Comparison of ENCODE assay signal across 8 mouse cellular contexts in genomic region chr6:113377172-113377495, GRCm38 (mm10). TPM values are rescaled to one million over a fixed set of nuclear protein-coding genes. Genes with fewer than 3 reads are reported as not detected.
DNase-seq lines count a peak whose midpoint lies in the region; ATAC-seq and TF ChIP-seq lines count a peak whose summit lies in the region.

No protein-coding gene starts in this region.

- peaks cover 14% of the 10 kb centered on the region for H3K4me1 ChIP-seq in heart, postnatal 0 days (ENCODE audit: control insufficient read depth, insufficient read depth)
- peaks cover 4% of the 10 kb centered on the region for H3K4me1 ChIP-seq in bone marrow, adult 2 months (ENCODE audit: control insufficient read depth, insufficient read depth, low read length)
- H3K4me1 ChIP-seq in hindbrain, embryonic 13.5 days (replicated peaks) = peaks cover 28% of the 10 kb centered on the region
- peaks cover 11% of the 10 kb centered on the region for H3K4me1 ChIP-seq in midbrain, embryonic 11.5 days (ENCODE audit: control insufficient read depth, insufficient read depth, low read length)

- no peak for TF ChIP-seq CTCF in heart, postnatal 0 days (IDR thresholded peaks at IDR 0.05; ENCODE audit: low read depth)
- TF ChIP-seq CTCF in bone marrow, adult 2 months (IDR thresholded peaks at IDR 0.05; ENCODE audit: control insufficient read depth, insufficient read depth, low read length) = no peak

- peak overlapping the region; percentile 91 for H3K9ac ChIP-seq in heart, postnatal 0 days (replicated peaks; ENCODE audit: low read depth, low read length)
- H3K9ac ChIP-seq in hindbrain, embryonic 13.5 days = peak overlapping the region; percentile 93
- H3K9ac ChIP-seq in midbrain, embryonic 11.5 days (ENCODE audit: low read length) = peak overlapping the region; percentile 92

- H3K27me3 ChIP-seq in heart, postnatal 0 days (ENCODE audit: control insufficient read depth, insufficient read depth, low read length) = no peaks in the 10 kb centered on the region
- H3K27me3 ChIP-seq in hindbrain, embryonic 13.5 days = no peaks in the 10 kb centered on the region
- H3K27me3 ChIP-seq in midbrain, embryonic 11.5 days (ENCODE audit: control insufficient read depth, insufficient read depth, low read length) = no peaks in the 10 kb centered on the region

- peak overlapping the region; percentile 97 for H3K27ac ChIP-seq in heart, postnatal 0 days (ENCODE audit: low read depth)
- peak overlapping the region; percentile 90 for H3K27ac ChIP-seq in bone marrow, adult 2 months (ENCODE audit: control insufficient read depth, insufficient read depth, low read depth, low read length, poor library complexity)
- H3K27ac ChIP-seq in hindbrain, embryonic 13.5 days = peak overlapping the region; percentile 95
- peak overlapping the region; percentile 84 for H3K27ac ChIP-seq in midbrain, embryonic 11.5 days (ENCODE audit: low read depth, low read length)

- no peak for ATAC-seq in heart, postnatal 0 days (ENCODE audit: insufficient read depth, low read depth)
- no peak for ATAC-seq in hindbrain, embryonic 13.5 days (ENCODE audit: low FRiP score)
- ATAC-seq in midbrain, embryonic 11.5 days (ENCODE audit: low FRiP score) = no peak

- peaks cover 56% of the 10 kb centered on the region for H3K36me3 ChIP-seq in heart, postnatal 0 days (replicated peaks; ENCODE audit: control insufficient read depth, insufficient read depth, low read length)
- H3K36me3 ChIP-seq in hindbrain, embryonic 13.5 days = peaks cover 58% of the 10 kb centered on the region
- peaks cover 19% of the 10 kb centered on the region; the same call in 1 of the 2 replicates for H3K36me3 ChIP-seq in midbrain, embryonic 11.5 days (ENCODE audit: control insufficient read depth, insufficient read depth, low read length)

- H3K4me3 ChIP-seq in heart, postnatal 0 days (ENCODE audit: low read depth, low read length) = peak overlapping the region; percentile 94
- peak overlapping the region; percentile 93 for H3K4me3 ChIP-seq in bone marrow, adult 2 months (replicated peaks; ENCODE audit: control insufficient read depth, low read depth, low read length)
- peak overlapping the region; percentile 87 for H3K4me3 ChIP-seq in hindbrain, embryonic 13.5 days
- peak overlapping the region; percentile 98 for H3K4me3 ChIP-seq in midbrain, embryonic 11.5 days (ENCODE audit: low read depth, low read length)

- no peak for TF ChIP-seq POLR2A in bone marrow, adult 2 months (IDR thresholded peaks at IDR 0.05; ENCODE audit: borderline replicate concordance, control insufficient read depth, low read depth, low read length)

- H3K4me2 ChIP-seq in heart, postnatal 0 days (ENCODE audit: low read depth, low read length) = peak overlapping the region; percentile 94
- peak overlapping the region; percentile 97 for H3K4me2 ChIP-seq in hindbrain, embryonic 13.5 days
- H3K4me2 ChIP-seq in midbrain, embryonic 11.5 days = peak overlapping the region; percentile 94

- intact Hi-C loops in gastrocnemius, postnatal 36 days (cut with DNase I) = no loop called here

- no peaks in the 10 kb centered on the region for H3K9me3 ChIP-seq in heart, postnatal 0 days (replicated peaks; ENCODE audit: control insufficient read depth, low read length)
- H3K9me3 ChIP-seq in hindbrain, embryonic 13.5 days = no peaks in the 10 kb centered on the region
- H3K9me3 ChIP-seq in midbrain, embryonic 11.5 days (ENCODE audit: control insufficient read depth, low read length) = no peaks in the 10 kb centered on the region

- 6% methylated on average over 7 of the region's 7 CpGs for WGBS in heart, postnatal 0 days
- 2% methylated on average over 7 of the region's 7 CpGs for WGBS in bone marrow, adult 2 months
- WGBS in hindbrain, embryonic 13.5 days = 11% methylated on average over 7 of the region's 7 CpGs
- WGBS in midbrain, embryonic 11.5 days = 10% methylated on average over 7 of the region's 7 CpGs

- DNase-seq in heart, postnatal 0 days (ENCODE audit: low spot score) = no peak
- DNase-seq in heart, postnatal 4 days = no peak
- peak; percentile 85 for DNase-seq in midbrain, embryonic 11.5 days (ENCODE audit: low spot score, missing footprints)
- no peak for DNase-seq in gastrocnemius, postnatal 36 days
- DNase-seq in ovary, adult 18-20 months (ENCODE audit: low spot score) = no peak
- DNase-seq in adrenal gland, adult (ENCODE audit: inconsistent age in 2 of 2, low spot score in 1 of 2) = no peak

- no peak for TF ChIP-seq EP300 in heart, postnatal 0 days (IDR thresholded peaks at IDR 0.05; ENCODE audit: low read depth)

RNA-seq across cellular contexts. Expression of gene Tada3, which starts 0.5 kb away (rescaled TPM):
- total RNA-seq in heart, postnatal 0 days (2014; rRNA removed; ENCODE audit: low replicate concordance) = 11.6 and 45.1 TPM in 2 replicates
- 28.9 and 30.2 TPM in 2 replicates for polyA plus RNA-seq in heart, postnatal 0 days (2015; fragmentation: Nextera tagmentation; extraction: Ambion mirVana)
- total RNA-seq in heart, postnatal 4 days (2021) = 10 to 100 TPM; 23.8 to 26.0 TPM
- 12.0 and 21.6 TPM in 2 replicates for polyA plus RNA-seq in bone marrow, adult 2 months (2011; ENCODE audit: insufficient read depth, insufficient read length, low replicate concordance, missing spikeins)
- 70.0 and 70.6 TPM in 2 replicates for polyA plus RNA-seq in hindbrain, embryonic 13.5 days (2015; fragmentation: Nextera tagmentation; extraction: Ambion mirVana)
- polyA plus RNA-seq in midbrain, embryonic 11.5 days (2014; fragmentation: Nextera tagmentation; extraction: Ambion mirVana) = 59.3 and 62.4 TPM in 2 replicates
- total RNA-seq in gastrocnemius, postnatal 36 days (2021) = 10 to 100 TPM; 11.5 to 13.3 TPM

RNA-seq across cellular contexts. Expression of gene Arpc4, which starts 0.8 kb away (rescaled TPM):
- 129 and 146 TPM in 2 replicates for total RNA-seq in heart, postnatal 0 days (2014; rRNA removed; ENCODE audit: low replicate concordance)
- 201 and 203 TPM in 2 replicates for polyA plus RNA-seq in heart, postnatal 0 days (2015; fragmentation: Nextera tagmentation; extraction: Ambion mirVana)
- 100 to 1,000 TPM; 142 to 143 TPM for total RNA-seq in heart, postnatal 4 days (2021)
- polyA plus RNA-seq in bone marrow, adult 2 months (2011; ENCODE audit: insufficient read depth, insufficient read length, low replicate concordance, missing spikeins) = 136 and 195 TPM in 2 replicates
- 416 and 430 TPM in 2 replicates for polyA plus RNA-seq in hindbrain, embryonic 13.5 days (2015; fragmentation: Nextera tagmentation; extraction: Ambion mirVana)
- 188 and 208 TPM in 2 replicates for polyA plus RNA-seq in midbrain, embryonic 11.5 days (2014; fragmentation: Nextera tagmentation; extraction: Ambion mirVana)
- total RNA-seq in gastrocnemius, postnatal 36 days (2021) = 10 to 100 TPM; 49.1 to 50.7 TPM

RNA-seq across cellular contexts. Expression of gene Ttll3, which starts 11.9 kb away (rescaled TPM):
- 2.5 and 10.4 TPM in 2 replicates for total RNA-seq in heart, postnatal 0 days (2014; rRNA removed; ENCODE audit: low replicate concordance)
- 0.64 and 0.97 TPM in 2 replicates for polyA plus RNA-seq in heart, postnatal 0 days (2015; fragmentation: Nextera tagmentation; extraction: Ambion mirVana)
- 1 to 10 TPM; 1.7 to 2.7 TPM for total RNA-seq in heart, postnatal 4 days (2021)
- polyA plus RNA-seq in bone marrow, adult 2 months (2011; ENCODE audit: insufficient read depth, insufficient read length, low replicate concordance, missing spikeins) = 11.9 and 27.7 TPM in 2 replicates
- polyA plus RNA-seq in hindbrain, embryonic 13.5 days (2015; fragmentation: Nextera tagmentation; extraction: Ambion mirVana) = 11.8 TPM in 2 replicates
- polyA plus RNA-seq in midbrain, embryonic 11.5 days (2014; fragmentation: Nextera tagmentation; extraction: Ambion mirVana) = 3.0 TPM in 2 replicates
- total RNA-seq in gastrocnemius, postnatal 36 days (2021) = under 1 TPM; 0.42 to 0.66 TPM

RNA-seq across cellular contexts. Expression of gene Camk1, which starts 33.4 kb away (rescaled TPM):
- total RNA-seq in heart, postnatal 0 days (2014; rRNA removed; ENCODE audit: low replicate concordance) = 105 and 115 TPM in 2 replicates
- 94.5 and 98.4 TPM in 2 replicates for polyA plus RNA-seq in heart, postnatal 0 days (2015; fragmentation: Nextera tagmentation; extraction: Ambion mirVana)
- total RNA-seq in heart, postnatal 4 days (2021) = 10 to 100 TPM; 73.5 to 73.7 TPM
- polyA plus RNA-seq in bone marrow, adult 2 months (2011; ENCODE audit: insufficient read depth, insufficient read length, low replicate concordance, missing spikeins) = 16.0 and 28.6 TPM in 2 replicates
- polyA plus RNA-seq in hindbrain, embryonic 13.5 days (2015; fragmentation: Nextera tagmentation; extraction: Ambion mirVana) = 79.6 and 86.3 TPM in 2 replicates
- 61.6 and 65.4 TPM in 2 replicates for polyA plus RNA-seq in midbrain, embryonic 11.5 days (2014; fragmentation: Nextera tagmentation; extraction: Ambion mirVana)
- 10 to 100 TPM; 35.9 to 37.7 TPM for total RNA-seq in gastrocnemius, postnatal 36 days (2021)

RNA-seq across cellular contexts. Expression of gene Rpusd3, which starts 42.0 kb away (rescaled TPM):
- total RNA-seq in heart, postnatal 0 days (2014; rRNA removed; ENCODE audit: low replicate concordance) = 15.0 and 23.2 TPM in 2 replicates
- 12.8 and 15.5 TPM in 2 replicates for polyA plus RNA-seq in heart, postnatal 0 days (2015; fragmentation: Nextera tagmentation; extraction: Ambion mirVana)
- 1 to 10 TPM; 7.1 to 7.9 TPM for total RNA-seq in heart, postnatal 4 days (2021)
- polyA plus RNA-seq in bone marrow, adult 2 months (2011; ENCODE audit: insufficient read depth, insufficient read length, low replicate concordance, missing spikeins) = 8.6 and 8.7 TPM in 2 replicates
- 17.5 and 19.5 TPM in 2 replicates for polyA plus RNA-seq in hindbrain, embryonic 13.5 days (2015; fragmentation: Nextera tagmentation; extraction: Ambion mirVana)
- polyA plus RNA-seq in midbrain, embryonic 11.5 days (2014; fragmentation: Nextera tagmentation; extraction: Ambion mirVana) = 26.6 and 32.0 TPM in 2 replicates
- total RNA-seq in gastrocnemius, postnatal 36 days (2021) = 1 to 10 TPM; 8.1 to 8.9 TPM
